Mouse (Mus musculus) intestine, embryonic 14.5 days (tissue): ENCODE results near the gene Apoe. TPM values are rescaled to one million over a fixed set of nuclear protein-coding genes. Genes with fewer than 3 reads are reported as not detected.

Source experiments
- ATAC-seq: fragments of 200-750 bp; cut with Nextera tagmentation; replicated peaks from 2 replicates; pipeline ENCODE4 v1.8.0; 2017; ENCODE audit warnings: low read depth, moderate number of reproducible peaks, moderate TSS enrichment, moderate library complexity; ENCODE audit not compliant: low FRiP score, low TSS enrichment
- DNase-seq: peaks from one replicate; pipeline ENCODE4 v3.0.0-alpha.2; 2018; ENCODE audit warnings: low spot score
- H3K27ac ChIP-seq: fragments of 300-500 bp; sonication (generic); 2 replicates; pipeline ENCODE4 v1.5.1; 2014; ENCODE audit warnings: low read depth, mild to moderate bottlenecking, control low read depth
- H3K27me3 ChIP-seq: fragments of 300-500 bp; sonication (generic); replicated peaks from 2 replicates; pipeline ENCODE4 v1.6.1; 2014; ENCODE audit warnings: low read length, control low read depth; ENCODE audit not compliant: control insufficient read depth, insufficient read depth
- H3K36me3 ChIP-seq: fragments of 300-500 bp; sonication (generic); 2 replicates; pipeline ENCODE4 v1.6.1; 2014; ENCODE audit warnings: low read length, control low read depth; ENCODE audit not compliant: control insufficient read depth, insufficient read depth
- H3K4me1 ChIP-seq: fragments of 300-500 bp; sonication (generic); replicated peaks from 2 replicates; pipeline ENCODE4 v1.6.1; 2014; ENCODE audit warnings: low read length, control low read depth, mixed read lengths; ENCODE audit not compliant: control insufficient read depth, insufficient read depth
- H3K4me2 ChIP-seq: fragments of 300-500 bp; sonication (generic); 2 replicates; pipeline ENCODE4 v1.6.1; 2014; ENCODE audit warnings: low read length
- H3K4me3 ChIP-seq: fragments of 300-500 bp; sonication (generic); 2 replicates; pipeline ENCODE4 v1.5.1; 2014; ENCODE audit warnings: low read depth, low read length, control low read depth, mixed read lengths
- H3K9ac ChIP-seq: fragments of 300-500 bp; sonication (generic); 2 replicates; pipeline ENCODE4 v1.6.1; 2014; ENCODE audit warnings: mild to moderate bottlenecking, low read length
- H3K9me3 ChIP-seq: fragments of 300-500 bp; sonication (generic); 2 replicates; pipeline ENCODE4 v1.6.1; 2016; ENCODE audit warnings: low read length, control low read depth; ENCODE audit not compliant: control insufficient read depth
- WGBS: fragments of 180-500 bp; shearing (Covaris S2); extraction: QIAGEN DNeasy Blood & Tissue Kit; methylation state at CpG from one replicate; pipeline ENCODE4 v1.1.7; 2014; 5-methylcytosine and 5-hydroxymethylcytosine counted together
- polyA plus RNA-seq: library from polyadenylated mRNA; unstranded; fragments of >200 nt; fragmentation: Nextera tagmentation; extraction: Ambion mirVana; gene quantifications from 2 replicates; pipeline ENCODE4 v1.2.1, GENCODE M21; 2014

Apoe gene
- 227 and 233 TPM in 2 replicates for polyA plus RNA-seq

GRCm38 (mm10) chr7:19698907-19699826, at the start of gene Apoe:
Gene Apoe, minus strand, starts transcription at chr7:19699188.
- Histone ChIP-seq H3K4me3 (peak within 1 kb of the TSS; percentile 35), H3K4me1 (peaks cover 21% of the 10 kb centered on the region), H3K27ac (no peak within 1 kb of the TSS), H3K27me3 (no peaks in the 10 kb centered on the region), H3K36me3 (peaks cover 11% of the 10 kb centered on the region), H3K9ac (peak within 1 kb of the TSS; percentile 46), H3K9me3 (no peaks in the 10 kb centered on the region), H3K4me2 (peak within 1 kb of the TSS; percentile 52)
- ATAC-seq (no peak; the same call in 1 of the 2 replicates), DNase-seq (peak; percentile 67)
- 5% methylated on average over 20 of the region's 20 CpGs for WGBS

- ATAC-seq = peak; percentile 8; the same call in 1 of the 2 replicates
- H3K4me1 ChIP-seq = peaks cover 41% of the 10 kb centered on the region
These were observed 48.6 kb upstream of the Apoe start for GRCm38 (mm10) chr7:19747420-19748218.

GRCm38 (mm10) chr7:19746426-19747201, 47.6 kb upstream of the Apoe start:
- Histone ChIP-seq H3K4me2 (peak overlapping the region; percentile 69), H3K27me3 (no peaks in the 10 kb centered on the region), H3K4me1 (peaks cover 49% of the 10 kb centered on the region), H3K9ac (no peak overlapping the region), H3K4me3 (peak overlapping the region; percentile 81), H3K36me3 (peaks cover 27% of the 10 kb centered on the region), H3K9me3 (no peaks in the 10 kb centered on the region), H3K27ac (peak overlapping the region; percentile 69; the same call in 1 of the 2 replicates)
- ATAC-seq (no peak), DNase-seq (no peak)
- WGBS = 30% methylated on average over 6 of the region's 6 CpGs

More at GRCm38 (mm10) chr7:19747420-19748218, 48.6 kb upstream of the Apoe start:
- H3K9ac ChIP-seq = peak overlapping the region; percentile 76
- no peaks in the 10 kb centered on the region for H3K27me3 ChIP-seq
- peak overlapping the region; percentile 90 for H3K27ac ChIP-seq
- H3K4me2 ChIP-seq = peak overlapping the region; percentile 69
- peaks cover 20% of the 10 kb centered on the region for H3K36me3 ChIP-seq
- WGBS = 6% methylated on average over 25 of the region's 25 CpGs
- H3K4me3 ChIP-seq = peak overlapping the region; percentile 81
- no peak for DNase-seq
- H3K9me3 ChIP-seq = no peaks in the 10 kb centered on the region

DNA sequence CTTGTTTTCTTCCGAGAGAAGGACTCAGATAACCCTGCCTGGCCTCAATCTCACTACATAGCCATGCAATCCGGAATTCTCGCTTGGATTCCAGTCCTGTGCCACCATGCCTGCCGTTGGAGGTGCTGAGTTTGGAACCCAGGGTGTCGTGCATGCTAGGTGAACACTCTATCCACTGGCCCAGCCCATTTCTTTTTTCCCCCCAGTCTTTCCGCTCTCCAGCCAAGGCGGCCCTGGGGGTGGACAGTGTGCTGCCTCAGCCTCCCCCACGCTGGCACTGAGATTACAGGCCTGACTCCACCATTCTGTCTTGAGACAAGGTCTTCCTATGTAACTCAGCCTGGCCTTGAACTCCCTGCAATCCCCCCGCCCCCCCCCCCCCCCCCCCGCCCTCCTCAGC, 47.0 kb upstream of the Apoe start:
- WGBS = 81% methylated on average over 8 of the region's 10 CpGs
- H3K4me1 ChIP-seq = peaks cover 49% of the 10 kb centered on the region
- H3K27me3 ChIP-seq = no peaks in the 10 kb centered on the region
- peaks cover 27% of the 10 kb centered on the region for H3K36me3 ChIP-seq
- no peak overlapping the region for H3K4me3 ChIP-seq
- ATAC-seq (no peak), DNase-seq (no peak)
- no peaks in the 10 kb centered on the region for H3K9me3 ChIP-seq
- H3K27ac ChIP-seq = no peak overlapping the region
- no peak overlapping the region for H3K9ac ChIP-seq
- H3K4me2 ChIP-seq = no peak overlapping the region

DNA sequence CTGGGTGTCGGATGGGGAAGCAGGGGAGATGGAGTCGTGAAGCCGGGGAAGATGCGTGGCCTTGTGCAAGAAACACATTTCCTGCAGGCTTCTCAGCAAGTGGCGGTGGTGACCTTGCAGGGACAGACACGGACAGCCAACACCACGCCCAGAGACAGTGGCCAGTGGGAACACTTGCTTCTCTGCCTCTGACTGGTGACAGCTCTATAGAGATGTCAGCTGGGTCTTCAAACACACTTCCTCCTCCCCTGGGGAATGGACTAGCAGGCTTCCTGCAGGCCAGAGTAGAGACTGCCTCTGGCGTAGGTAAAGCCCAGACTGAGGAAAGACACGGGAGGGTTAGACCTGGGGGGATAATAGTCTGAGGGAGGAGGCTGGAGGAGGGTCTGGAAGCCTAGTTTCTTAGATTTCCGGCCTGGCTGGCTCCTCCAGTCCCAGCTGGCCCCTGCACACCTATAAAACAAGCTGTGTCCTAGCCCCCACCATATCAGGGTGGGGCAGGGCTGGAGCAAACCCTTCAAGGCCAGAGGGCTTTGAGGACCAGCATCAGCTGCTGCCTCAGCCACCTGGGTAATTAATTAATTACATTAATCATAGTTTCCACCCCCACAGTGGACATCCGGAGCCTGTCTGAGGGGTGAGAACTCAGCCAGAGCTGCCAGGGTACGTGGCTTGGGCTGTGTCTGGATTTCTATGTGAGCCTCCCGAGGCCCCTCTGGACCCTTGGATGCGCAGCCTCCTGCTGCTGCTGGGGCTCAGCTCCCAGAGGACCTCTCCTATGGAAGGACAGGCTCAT, 45.8 kb upstream of the Apoe start:
- H3K27ac ChIP-seq = 0 out of 2 replicates have a peak overlapping the region, but pooled peaks have one; percentile 16
- H3K4me1 ChIP-seq = peaks cover 40% of the 10 kb centered on the region
- no peak overlapping the region; the same call in 1 of the 2 replicates for H3K4me2 ChIP-seq
- H3K36me3 ChIP-seq = peaks cover 34% of the 10 kb centered on the region
- ATAC-seq = no peak
- WGBS = 57% methylated on average over 14 of the region's 14 CpGs
- H3K9ac ChIP-seq = no peak overlapping the region
- no peak overlapping the region for H3K4me3 ChIP-seq
- no peaks in the 10 kb centered on the region for H3K9me3 ChIP-seq
- no peak for DNase-seq
- no peaks in the 10 kb centered on the region for H3K27me3 ChIP-seq

- H3K27me3 ChIP-seq = no peaks in the 10 kb centered on the region
- DNase-seq = no peak
- no peaks in the 10 kb centered on the region for H3K9me3 ChIP-seq
- 80% methylated on average over 6 of the region's 6 CpGs for WGBS
- no peak for ATAC-seq
- no peak overlapping the region for H3K4me3 ChIP-seq
- H3K4me1 ChIP-seq = peaks cover 40% of the 10 kb centered on the region
- H3K4me2 ChIP-seq = no peak overlapping the region
- no peak overlapping the region for H3K9ac ChIP-seq
- H3K27ac ChIP-seq = no peak overlapping the region
- H3K36me3 ChIP-seq = peaks cover 40% of the 10 kb centered on the region
These were observed 44.8 kb upstream of the Apoe start for GRCm38 (mm10) chr7:19743791-19744190.

DNA sequence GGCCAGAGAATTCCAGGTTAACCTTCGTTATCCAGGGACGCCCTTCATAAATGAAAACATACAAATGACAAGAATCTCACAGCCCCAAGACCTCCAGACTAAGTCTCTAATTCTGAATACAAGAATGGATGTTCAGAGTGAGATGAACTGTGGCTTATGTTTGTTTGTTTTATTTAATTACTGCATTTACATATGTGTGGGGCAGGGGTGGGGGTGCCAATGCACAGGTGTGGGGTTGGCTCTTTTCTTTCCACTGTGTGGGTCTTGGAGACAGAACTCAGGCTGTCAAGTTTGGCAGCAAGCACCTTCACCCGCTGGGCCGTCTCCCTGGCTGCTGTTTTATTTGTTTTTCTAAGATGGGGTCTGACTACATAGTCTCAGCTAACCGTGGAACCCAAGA, 43.5 kb upstream of the Apoe start:
- no peak overlapping the region for H3K4me2 ChIP-seq
- H3K27ac ChIP-seq = no peak overlapping the region
- H3K4me3 ChIP-seq = no peak overlapping the region
- H3K27me3 ChIP-seq = no peaks in the 10 kb centered on the region
- no peak for DNase-seq
- H3K4me1 ChIP-seq = peaks cover 36% of the 10 kb centered on the region
- ATAC-seq = no peak
- 44% methylated on average over 5 of the region's 5 CpGs for WGBS
- H3K9ac ChIP-seq = no peak overlapping the region
- H3K9me3 ChIP-seq = no peaks in the 10 kb centered on the region
- H3K36me3 ChIP-seq = peaks cover 49% of the 10 kb centered on the region
